Mouse (Mus musculus) intestine, postnatal 0 days (tissue): Measurements from ENCODE around the gene Kyat1. TPM values are rescaled to one million over a fixed set of nuclear protein-coding genes. Genes with fewer than 3 reads are reported as not detected.

Experiments used
- ATAC-seq: fragments of 200-750 bp; cut with Nextera tagmentation; 2 replicates; pipeline ENCODE4 v1.8.0; 2017; ENCODE audit warnings: mild to moderate bottlenecking, moderate TSS enrichment, moderate library complexity
- H3K27ac ChIP-seq: fragments of 300-500 bp; sonication (generic); 2 replicates; pipeline ENCODE4 v1.5.1; 2014; ENCODE audit warnings: mild to moderate bottlenecking, low read depth, low read length, moderate library complexity
- H3K27me3 ChIP-seq: fragments of 300-500 bp; sonication (generic); replicated peaks from 2 replicates; pipeline ENCODE4 v1.6.1; 2014; ENCODE audit warnings: low read length, mixed read lengths; ENCODE audit not compliant: control insufficient read depth, insufficient read depth
- H3K36me3 ChIP-seq: fragments of 300-500 bp; sonication (generic); 2 replicates; pipeline ENCODE4 v1.6.1; 2014; ENCODE audit warnings: mild to moderate bottlenecking, moderate library complexity; ENCODE audit not compliant: control insufficient read depth, insufficient read depth
- H3K4me1 ChIP-seq: fragments of 300-500 bp; sonication (generic); replicated peaks from 2 replicates; pipeline ENCODE4 v1.6.1; 2014; ENCODE audit warnings: antibody characterized with exemption, low read length, mixed read lengths; ENCODE audit not compliant: control insufficient read depth, insufficient read depth
- H3K4me2 ChIP-seq: fragments of 300-500 bp; sonication (generic); replicated peaks from 2 replicates; pipeline ENCODE4 v1.6.1; 2014; ENCODE audit warnings: low read depth, mild to moderate bottlenecking, moderate library complexity
- H3K4me3 ChIP-seq: fragments of 300-500 bp; sonication (generic); 2 replicates; pipeline ENCODE4 v1.5.1; 2014; ENCODE audit warnings: low read depth, low read length
- H3K9ac ChIP-seq: fragments of 300-500 bp; sonication (generic); 2 replicates; pipeline ENCODE4 v1.6.1; 2014; ENCODE audit warnings: mild to moderate bottlenecking, low read depth, low read length
- H3K9me3 ChIP-seq: fragments of 300-500 bp; sonication (generic); 2 replicates; pipeline ENCODE4 v1.6.1; 2016; ENCODE audit warnings: mixed run types; ENCODE audit not compliant: control insufficient read depth
- CTCF ChIP-seq: sonication (generic); IDR thresholded peaks from 2 replicates; pipeline ENCODE4 v1.5.1; 2016; ENCODE audit warnings: low read depth, mild to moderate bottlenecking, control low read depth, antibody characterized with exemption, moderate library complexity
- WGBS: fragments of 180-500 bp; shearing (Covaris S2); extraction: QIAGEN DNeasy Blood & Tissue Kit; methylation state at CpG from one replicate; pipeline ENCODE4 v1.1.7; 2014; 5-methylcytosine and 5-hydroxymethylcytosine counted together
- polyA plus RNA-seq: library from polyadenylated mRNA; unstranded; fragments of >200 nt; fragmentation: Nextera tagmentation; extraction: Ambion mirVana; gene quantifications from 2 replicates; pipeline ENCODE4 v1.2.1, GENCODE M21; 2015

The Kyat1 gene
- polyA plus RNA-seq, result 17.3 and 20.5 TPM in 2 replicates

- Histone ChIP-seq H3K4me2 (peak within 1 kb of the TSS; percentile 78), H3K9ac (peak within 1 kb of the TSS; percentile 59), H3K4me3 (peak within 1 kb of the TSS; percentile 64), H3K27ac (peak within 1 kb of the TSS; percentile 79), H3K27me3 (no peaks in the 10 kb centered on the region), H3K4me1 (no peaks in the 10 kb centered on the region), H3K36me3 (no peaks in the 10 kb centered on the region), H3K9me3 (no peaks in the 10 kb centered on the region)
- no peak for TF ChIP-seq CTCF
- peak; percentile 91 for ATAC-seq
- WGBS, result 0% methylated on average over 44 of the region's 44 CpGs
Observed at GRCm38 (mm10) chr2:30205629-30206357, at the start of gene Kyat1. Kyat1 (minus strand) TSS chr2:30205847.

- H3K4me3 ChIP-seq, result no peak overlapping the region
- H3K4me1 ChIP-seq, result 0 out of 2 replicates have a peak, but pooled peaks cover 12% of the 10 kb centered on the region
- 81% methylated on average over 5 of the region's 5 CpGs for WGBS
- ATAC-seq, result no peak
- no peak overlapping the region for H3K9ac ChIP-seq
- no peaks in the 10 kb centered on the region for H3K27me3 ChIP-seq
- H3K27ac ChIP-seq, result no peak overlapping the region
- peaks cover 53% of the 10 kb centered on the region for H3K36me3 ChIP-seq
- no peaks in the 10 kb centered on the region for H3K9me3 ChIP-seq
- H3K4me2 ChIP-seq, result no peak overlapping the region
- no peak for TF ChIP-seq CTCF
Observed at GRCm38 (mm10) chr2:30253809-30254208, 48.2 kb upstream of the Kyat1 start.

GRCm38 (mm10) chr2:30252521-30252920, 46.9 kb upstream of the Kyat1 start:
- peaks cover 51% of the 10 kb centered on the region for H3K36me3 ChIP-seq
- H3K27ac ChIP-seq, result no peak overlapping the region
- no peaks in the 10 kb centered on the region for H3K27me3 ChIP-seq
- H3K4me3 ChIP-seq, result no peak overlapping the region
- no peak for ATAC-seq
- no peaks in the 10 kb centered on the region for H3K9me3 ChIP-seq
- H3K4me2 ChIP-seq, result no peak overlapping the region
- 72% methylated on average over 3 of the region's 3 CpGs for WGBS
- no peak for TF ChIP-seq CTCF
- 0 out of 2 replicates have a peak, but pooled peaks cover 12% of the 10 kb centered on the region for H3K4me1 ChIP-seq
- no peak overlapping the region for H3K9ac ChIP-seq

GRCm38 (mm10) chr2:30251417-30252104, 45.9 kb upstream of the Kyat1 start:
- Histone ChIP-seq H3K4me2 (peak overlapping the region; percentile 32), H3K27me3 (no peaks in the 10 kb centered on the region), H3K9me3 (no peaks in the 10 kb centered on the region), H3K36me3 (peaks cover 46% of the 10 kb centered on the region), H3K4me1 (0 out of 2 replicates have a peak, but pooled peaks cover 12% of the 10 kb centered on the region), H3K9ac (no peak overlapping the region), H3K4me3 (no peak overlapping the region), H3K27ac (peak overlapping the region; percentile 76)
- WGBS, result 38% methylated on average over 5 of the region's 5 CpGs
- no peak for TF ChIP-seq CTCF
- peak; percentile 93 for ATAC-seq

GRCm38 (mm10) chr2:30250166-30251128, 44.8 kb upstream of the Kyat1 start:
- peaks cover 38% of the 10 kb centered on the region for H3K36me3 ChIP-seq
- no peak overlapping the region for H3K4me3 ChIP-seq
- no peak for ATAC-seq
- 75% methylated on average over 10 of the region's 10 CpGs for WGBS
- H3K27ac ChIP-seq, result no peak overlapping the region
- 0 out of 2 replicates have a peak overlapping the region, but pooled peaks have one; percentile 7 for H3K9ac ChIP-seq
- H3K4me1 ChIP-seq, result peaks cover 12% of the 10 kb centered on the region; the same call in 1 of the 2 replicates
- no peak overlapping the region for H3K4me2 ChIP-seq
- H3K27me3 ChIP-seq, result no peaks in the 10 kb centered on the region
- no peak for TF ChIP-seq CTCF
- no peaks in the 10 kb centered on the region for H3K9me3 ChIP-seq
